10 mouse cellular contexts compared by ENCODE assay signal in genomic region chr1:120341811-120342370, GRCm38 (mm10). TPM values are rescaled to one million over a fixed set of nuclear protein-coding genes. Genes with fewer than 3 reads are reported as not detected.
A peak's percentile ranks its signal among the peaks of the same experiment; 100 is the strongest.
DNase-seq lines count a peak whose midpoint lies in the region; ATAC-seq and TF ChIP-seq lines count a peak whose summit lies in the region.
"Had no signal": no experiment of that assay in that cellular context is flagged by ENCODE, and none has a peak within 500 bp of the region (broad histone marks: within the 10 kb centered on the region; RNA-seq: fewer than 3 reads in every experiment).

No protein-coding gene starts in this region.

- H3K4me3 ChIP-seq in heart, embryonic 15.5 days = peak overlapping the region; percentile 39
- peak overlapping the region; percentile 18 for H3K4me3 ChIP-seq in embryonic facial prominence, embryonic 11.5 days (ENCODE audit: low read depth, low read length)
- H3K4me3 ChIP-seq in hindbrain, postnatal 0 days (ENCODE audit: low read length) = peak overlapping the region; percentile 37
- peak overlapping the region; percentile 38 for H3K4me3 ChIP-seq in midbrain, embryonic 16.5 days (ENCODE audit: low read depth, low read length)

- H3K27me3 ChIP-seq in heart, embryonic 15.5 days = peaks cover 91% of the 10 kb centered on the region
- peaks cover 56% of the 10 kb centered on the region for H3K27me3 ChIP-seq in embryonic facial prominence, embryonic 11.5 days (ENCODE audit: control insufficient read depth, insufficient read depth, low read length)
- peaks cover 51% of the 10 kb centered on the region for H3K27me3 ChIP-seq in hindbrain, postnatal 0 days (ENCODE audit: insufficient read depth, low read length)
- H3K27me3 ChIP-seq in midbrain, embryonic 16.5 days (ENCODE audit: control insufficient read depth, insufficient read depth, low read depth, low read length) = peaks cover 52% of the 10 kb centered on the region

- H3K27ac ChIP-seq in heart, embryonic 15.5 days = no peak overlapping the region
- H3K27ac ChIP-seq in embryonic facial prominence, embryonic 11.5 days (replicated peaks; ENCODE audit: low read depth, low read length) = no peak overlapping the region
- H3K27ac ChIP-seq in hindbrain, postnatal 0 days = no peak overlapping the region
- H3K27ac ChIP-seq in midbrain, embryonic 16.5 days (ENCODE audit: low read length) = no peak overlapping the region

- no peaks in the 10 kb centered on the region for H3K36me3 ChIP-seq in heart, embryonic 15.5 days
- H3K36me3 ChIP-seq in embryonic facial prominence, embryonic 11.5 days (replicated peaks; ENCODE audit: control insufficient read depth, insufficient read depth, low read depth, low read length) = no peaks in the 10 kb centered on the region
- no peaks in the 10 kb centered on the region for H3K36me3 ChIP-seq in hindbrain, postnatal 0 days (ENCODE audit: insufficient read depth, low read length)
- no peaks in the 10 kb centered on the region for H3K36me3 ChIP-seq in midbrain, embryonic 16.5 days (ENCODE audit: control insufficient read depth, insufficient read depth, low read length)

- peaks cover 27% of the 10 kb centered on the region for H3K4me1 ChIP-seq in heart, embryonic 15.5 days (replicated peaks)
- no peaks in the 10 kb centered on the region; the same call in none of the 2 replicates for H3K4me1 ChIP-seq in embryonic facial prominence, embryonic 11.5 days (ENCODE audit: control insufficient read depth, insufficient read depth, low read length)
- peaks cover 14% of the 10 kb centered on the region; the same call in 1 of the 2 replicates for H3K4me1 ChIP-seq in hindbrain, postnatal 0 days (ENCODE audit: insufficient read depth, low read length)
- H3K4me1 ChIP-seq in midbrain, embryonic 16.5 days (ENCODE audit: control insufficient read depth, insufficient read depth, low read length) = peaks cover 20% of the 10 kb centered on the region

- no peak for DNase-seq in heart, postnatal 10 days
- no peak for DNase-seq in embryonic facial prominence, embryonic 11.5 days (ENCODE audit: low spot score)
- DNase-seq in hindbrain, postnatal 0 days (ENCODE audit: low spot score) = no peak
- no peak for DNase-seq in right cerebral cortex, postnatal 25 days
- DNase-seq in urinary bladder, postnatal 25 days (ENCODE audit: low spot score) = no peak
- DNase-seq in thymus, postnatal 25 days = no peak
- DNase-seq: gastrocnemius, postnatal 25 days had no signal

- intact Hi-C loops in heart, postnatal 10 days (cut with DNase I) = no loop called here

- H3K9me3 ChIP-seq in heart, embryonic 15.5 days (replicated peaks) = no peaks in the 10 kb centered on the region
- no peaks in the 10 kb centered on the region for H3K9me3 ChIP-seq in embryonic facial prominence, embryonic 11.5 days (replicated peaks; ENCODE audit: control insufficient read depth, low read length)
- H3K9me3 ChIP-seq in hindbrain, postnatal 0 days (ENCODE audit: low read length) = no peaks in the 10 kb centered on the region
- no peaks in the 10 kb centered on the region for H3K9me3 ChIP-seq in midbrain, embryonic 16.5 days (replicated peaks; ENCODE audit: control insufficient read depth, low read length, poor library complexity, severe bottlenecking)

- ATAC-seq in heart, embryonic 15.5 days (replicated peaks; ENCODE audit: insufficient number of reproducible peaks, insufficient read depth, low FRiP score, low read depth) = no peak
- ATAC-seq in embryonic facial prominence, embryonic 11.5 days (replicated peaks; ENCODE audit: insufficient number of reproducible peaks, low FRiP score, low TSS enrichment, low read depth) = peak; percentile 37; the same call in 1 of the 2 replicates
- no peak for ATAC-seq in hindbrain, postnatal 0 days
- ATAC-seq in midbrain, embryonic 16.5 days = no peak
- ATAC-seq: CD4-positive, CD25-positive, alpha-beta regulatory T cell, adult 4 months had no signal

- H3K4me2 ChIP-seq in heart, embryonic 15.5 days = peak overlapping the region; percentile 62
- peak overlapping the region; percentile 21 for H3K4me2 ChIP-seq in embryonic facial prominence, embryonic 11.5 days (ENCODE audit: low read depth, low read length)
- H3K4me2 ChIP-seq in hindbrain, postnatal 0 days (ENCODE audit: low read depth, low read length) = peak overlapping the region; percentile 59
- peak overlapping the region; percentile 56 for H3K4me2 ChIP-seq in midbrain, embryonic 16.5 days (ENCODE audit: low read length)

- no peak overlapping the region for H3K9ac ChIP-seq in heart, embryonic 15.5 days
- no peak overlapping the region; the same call in 1 of the 2 replicates for H3K9ac ChIP-seq in embryonic facial prominence, embryonic 11.5 days (replicated peaks; ENCODE audit: low read length)
- H3K9ac ChIP-seq in hindbrain, postnatal 0 days (replicated peaks; ENCODE audit: low read length) = no peak overlapping the region
- H3K9ac ChIP-seq in midbrain, embryonic 16.5 days (ENCODE audit: low read depth, low read length) = no peak overlapping the region

- WGBS in heart, embryonic 15.5 days = 2% methylated on average over 17 of the region's 17 CpGs
- under 1% methylated on average over 17 of the region's 17 CpGs for WGBS in embryonic facial prominence, embryonic 11.5 days
- WGBS in hindbrain, postnatal 0 days = 3% methylated on average over 17 of the region's 17 CpGs
- WGBS in midbrain, embryonic 16.5 days = 1% methylated on average over 17 of the region's 17 CpGs

- TF ChIP-seq CTCF in hindbrain, postnatal 0 days (IDR thresholded peaks at IDR 0.05; ENCODE audit: low read depth) = no peak

RNA-seq across cellular contexts. Expression of gene C1ql2, which starts 1.5 kb away (rescaled TPM):
- polyA plus RNA-seq in heart, embryonic 15.5 days (2015; fragmentation: Nextera tagmentation; extraction: Ambion mirVana) = 0.06 TPM in 1 of 2 replicates, not detected in the other
- not detected for total RNA-seq in heart, postnatal 10 days (2021)
- polyA plus RNA-seq in embryonic facial prominence, embryonic 11.5 days (2014; fragmentation: Nextera tagmentation; extraction: Ambion mirVana) = 0.21 and 0.24 TPM in 2 replicates
- 10.6 and 13.5 TPM in 2 replicates for total RNA-seq in hindbrain, postnatal 0 days (2014; rRNA removed)
- polyA plus RNA-seq in hindbrain, postnatal 0 days (2015; fragmentation: Nextera tagmentation; extraction: Ambion mirVana) = 7.0 and 7.9 TPM in 2 replicates
- polyA plus RNA-seq in midbrain, embryonic 16.5 days (2015; fragmentation: Nextera tagmentation; extraction: Ambion mirVana) = 14.0 and 17.6 TPM in 2 replicates
- total RNA-seq: gastrocnemius, postnatal 25 days had no signal
- polyA plus RNA-seq: CD4-positive, CD25-positive, alpha-beta regulatory T cell, adult 4 months had no signal
